In the genomic region with DNA sequence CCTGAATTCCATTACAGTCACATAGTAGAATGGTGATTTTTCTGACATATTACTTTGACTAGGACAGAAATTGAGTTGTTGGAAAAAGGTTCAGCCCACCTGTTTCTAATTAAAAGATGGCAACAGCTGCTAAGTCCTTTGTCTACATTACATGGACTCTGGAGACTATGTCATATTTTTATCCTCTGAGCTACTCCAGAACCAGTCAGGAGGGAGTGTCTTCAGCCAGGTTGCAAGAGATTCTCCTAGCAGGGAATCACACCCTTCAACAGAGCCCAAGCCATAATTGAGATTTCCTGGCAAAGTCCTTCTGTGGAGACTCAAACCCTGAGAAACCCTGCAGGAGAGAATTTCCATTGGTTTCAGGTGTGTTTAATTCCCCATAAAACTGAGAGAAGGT, we compare ENCODE assay signal across 32 mouse cellular contexts.
"Had no signal": no experiment of that assay in that cellular context is flagged by ENCODE, and none has a peak within 500 bp of the region (broad histone marks: within the 10 kb centered on the region; RNA-seq: fewer than 3 reads in every experiment).

No protein-coding gene starts in this region.

- H3K9me3 ChIP-seq: limb, embryonic 12.5 days; limb, embryonic 13.5 days; limb, embryonic 15.5 days; liver, embryonic 12.5 days; liver, embryonic 13.5 days; liver, embryonic 15.5 days; lung, embryonic 15.5 days; megakaryocyte, embryonic 14.5 days; midbrain, embryonic 10.5 days; midbrain, embryonic 12.5 days; midbrain, embryonic 13.5 days; midbrain, embryonic 15.5 days; neural tube, embryonic 12.5 days; neural tube, embryonic 13.5 days had no signal

- H3K27me3 ChIP-seq: limb, embryonic 12.5 days; limb, embryonic 13.5 days; limb, embryonic 15.5 days; liver, embryonic 12.5 days; liver, embryonic 13.5 days; liver, embryonic 15.5 days; lung, embryonic 15.5 days; megakaryocyte, embryonic 14.5 days; midbrain, embryonic 12.5 days; midbrain, embryonic 13.5 days; midbrain, embryonic 15.5 days; neural tube, embryonic 12.5 days; neural tube, embryonic 13.5 days had no signal

- ATAC-seq: liver, embryonic 12.5 days; liver, postnatal 0 days; lung, postnatal 0 days; midbrain, embryonic 13.5 days; midbrain, embryonic 15.5 days; midbrain, embryonic 16.5 days had no signal

- H3K9ac ChIP-seq: limb, embryonic 12.5 days; limb, embryonic 13.5 days; limb, embryonic 15.5 days; liver, embryonic 12.5 days; liver, embryonic 13.5 days; liver, embryonic 14.5 days; liver, embryonic 15.5 days; liver, postnatal 0 days; lung, embryonic 14.5 days; lung, embryonic 15.5 days; midbrain, embryonic 12.5 days; midbrain, embryonic 13.5 days; midbrain, embryonic 15.5 days; neural tube, embryonic 12.5 days; neural tube, embryonic 13.5 days had no signal

- H3K4me3 ChIP-seq: limb, embryonic 12.5 days; limb, embryonic 13.5 days; limb, embryonic 15.5 days; liver, embryonic 12.5 days; liver, embryonic 13.5 days; liver, embryonic 15.5 days; lung, embryonic 15.5 days; megakaryocyte, embryonic 14.5 days; midbrain, embryonic 10.5 days; midbrain, embryonic 12.5 days; midbrain, embryonic 13.5 days; midbrain, embryonic 15.5 days; myocyte; neural tube, embryonic 12.5 days; neural tube, embryonic 13.5 days had no signal

- H3K27ac ChIP-seq: limb, embryonic 12.5 days; limb, embryonic 13.5 days; limb, embryonic 15.5 days; liver, embryonic 12.5 days; liver, embryonic 13.5 days; liver, embryonic 14.5 days; liver, embryonic 15.5 days; lung, embryonic 15.5 days; macrophage; midbrain, embryonic 10.5 days; midbrain, embryonic 12.5 days; midbrain, embryonic 13.5 days; midbrain, embryonic 15.5 days; neural tube, embryonic 12.5 days; neural tube, embryonic 13.5 days had no signal

- H3K36me3 ChIP-seq: limb, embryonic 12.5 days; limb, embryonic 13.5 days; limb, embryonic 15.5 days; liver, embryonic 12.5 days; liver, embryonic 13.5 days; liver, embryonic 15.5 days; lung, embryonic 15.5 days; midbrain, embryonic 10.5 days; midbrain, embryonic 12.5 days; midbrain, embryonic 13.5 days; midbrain, embryonic 15.5 days; neural tube, embryonic 12.5 days; neural tube, embryonic 13.5 days had no signal

- DNase-seq: left cerebral cortex, postnatal 4 days; liver; liver, embryonic 13.5 days; liver, postnatal 0 days; lung, adult 18-20 months; lung, adult 2 months; lung, embryonic 14.5 days; lung, postnatal 10 days; lung, postnatal 14 days; lung, postnatal 36 days; lung, postnatal 4 days; midbrain, embryonic 14.5 days had no signal

- H3K4me1 ChIP-seq: limb, embryonic 12.5 days; limb, embryonic 13.5 days; limb, embryonic 15.5 days; liver, embryonic 12.5 days; liver, embryonic 13.5 days; liver, embryonic 15.5 days; lung, embryonic 15.5 days; megakaryocyte, embryonic 14.5 days; midbrain, embryonic 10.5 days; midbrain, embryonic 12.5 days; midbrain, embryonic 13.5 days; midbrain, embryonic 15.5 days; neural tube, embryonic 12.5 days; neural tube, embryonic 13.5 days had no signal

- H3K4me2 ChIP-seq: limb, embryonic 12.5 days; limb, embryonic 13.5 days; limb, embryonic 15.5 days; liver, embryonic 11.5 days; liver, embryonic 12.5 days; liver, embryonic 13.5 days; liver, embryonic 15.5 days; lung, embryonic 14.5 days; lung, embryonic 15.5 days; midbrain, embryonic 11.5 days; midbrain, embryonic 12.5 days; midbrain, embryonic 13.5 days; midbrain, embryonic 15.5 days; neural tube, embryonic 12.5 days; neural tube, embryonic 13.5 days had no signal
